ENCODE assay signal across 18 mouse cellular contexts in the genomic region with DNA sequence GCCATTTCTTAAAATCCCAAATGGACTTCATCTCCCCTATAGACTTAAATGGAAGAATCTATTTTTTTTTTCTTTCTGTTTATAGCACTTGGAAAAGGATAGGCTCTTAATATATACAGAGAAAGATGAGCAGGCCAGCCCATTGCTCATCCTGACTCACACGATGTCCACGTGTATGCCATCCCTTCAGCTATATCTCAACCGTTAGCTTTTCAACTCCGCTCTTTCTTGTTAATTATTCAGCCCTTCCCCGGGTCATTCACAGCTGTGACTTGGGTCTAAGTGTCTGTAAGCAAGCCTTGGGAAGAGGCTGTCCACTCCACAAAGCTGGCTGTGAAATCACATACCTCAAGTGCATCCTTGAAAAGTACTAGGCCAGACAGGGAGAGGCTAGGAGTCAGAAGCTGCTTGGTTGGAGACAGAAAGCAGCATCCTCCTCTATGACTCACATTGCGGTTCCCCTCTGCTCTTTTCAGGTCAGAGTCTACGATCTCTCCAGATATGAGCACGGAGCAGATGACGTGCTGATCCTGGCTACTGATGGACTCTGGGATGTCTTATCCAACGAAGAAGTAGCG.
"Had no signal": no experiment of that assay in that cellular context is flagged by ENCODE, and none has a peak within 500 bp of the region (broad histone marks: within the 10 kb centered on the region; RNA-seq: fewer than 3 reads in every experiment).

No protein-coding gene starts in this region.

- H3K4me2 ChIP-seq: lung, embryonic 14.5 days; midbrain, embryonic 11.5 days; midbrain, embryonic 13.5 days; midbrain, embryonic 15.5 days; neural tube, embryonic 13.5 days; neural tube, embryonic 15.5 days had no signal

- H3K9ac ChIP-seq: lung, embryonic 14.5 days; midbrain, embryonic 13.5 days; midbrain, embryonic 15.5 days; neural tube, embryonic 13.5 days; neural tube, embryonic 15.5 days had no signal

- DNase-seq: lung, adult 18-20 months; lung, embryonic 14.5 days; lung, postnatal 10 days; lung, postnatal 4 days; retina, postnatal 1 day; right cerebral cortex, adult 18-20 months; right cerebral cortex, postnatal 25 days; right cerebral cortex, postnatal 4 days; spleen, adult 18-20 months; thymus, adult 18-20 months; thymus, postnatal 14 days; thymus, postnatal 4 days had no signal

- H3K4me3 ChIP-seq: megakaryocyte, embryonic 14.5 days; midbrain, embryonic 13.5 days; midbrain, embryonic 15.5 days; neural tube, embryonic 13.5 days; neural tube, embryonic 15.5 days had no signal

- H3K4me1 ChIP-seq: midbrain, embryonic 15.5 days; neural tube, embryonic 15.5 days had no signal

- H3K9me3 ChIP-seq: megakaryocyte, embryonic 14.5 days; midbrain, embryonic 13.5 days; midbrain, embryonic 15.5 days; neural tube, embryonic 13.5 days; neural tube, embryonic 15.5 days had no signal

- H3K27ac ChIP-seq: midbrain, embryonic 13.5 days; midbrain, embryonic 15.5 days; neural tube, embryonic 13.5 days; neural tube, embryonic 15.5 days had no signal

- ATAC-seq: midbrain, embryonic 13.5 days; midbrain, embryonic 15.5 days had no signal

- H3K36me3 ChIP-seq: midbrain, embryonic 13.5 days; midbrain, embryonic 15.5 days had no signal

- H3K27me3 ChIP-seq: midbrain, embryonic 13.5 days; midbrain, embryonic 15.5 days; neural tube, embryonic 13.5 days; neural tube, embryonic 15.5 days had no signal
